Mouse (Mus musculus) kidney, postnatal 36 days (tissue): ENCODE measurements at regions not wholly inside any gene's neighbourhood (a gene's known extent, or its start where the extent isn't known, plus 50 kb on each side); places are given as distances from the start of the nearest gene placed in this dataset.
"Not testable (repeated sequence)": the region's sequence is repeated elsewhere in the genome, so short reads cannot be mapped to it uniquely, and the experiment has no call there.

ENCODE experiments used
- DNase-seq, 2 experiments: peaks; one replicate each; pipeline ENCODE4 v3.0.0; 2021 to 2022; ENCODE audit warnings: mixed read lengths in 2 of 2

DNA sequence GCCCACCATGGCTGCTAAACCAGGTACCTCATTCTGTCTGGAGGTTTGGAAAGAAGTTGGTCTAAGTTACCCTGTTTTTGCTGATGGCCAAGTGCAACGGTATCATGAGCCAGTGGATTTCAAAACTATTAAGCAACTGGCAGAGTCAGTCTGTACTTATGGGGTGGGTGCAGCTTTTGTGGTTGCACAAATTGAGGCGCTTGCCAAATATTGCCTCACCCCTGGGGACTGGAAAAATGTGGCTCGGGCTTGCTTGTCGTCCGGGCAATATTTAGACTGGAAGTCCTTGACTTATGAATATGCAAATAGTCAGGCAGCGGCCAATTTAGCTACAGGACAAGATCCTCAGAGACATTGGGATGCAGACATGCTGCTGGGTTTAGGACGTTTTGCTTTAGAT is 110.2 kb downstream of the Olfr164 start:
- DNase-seq: no peak

DNA sequence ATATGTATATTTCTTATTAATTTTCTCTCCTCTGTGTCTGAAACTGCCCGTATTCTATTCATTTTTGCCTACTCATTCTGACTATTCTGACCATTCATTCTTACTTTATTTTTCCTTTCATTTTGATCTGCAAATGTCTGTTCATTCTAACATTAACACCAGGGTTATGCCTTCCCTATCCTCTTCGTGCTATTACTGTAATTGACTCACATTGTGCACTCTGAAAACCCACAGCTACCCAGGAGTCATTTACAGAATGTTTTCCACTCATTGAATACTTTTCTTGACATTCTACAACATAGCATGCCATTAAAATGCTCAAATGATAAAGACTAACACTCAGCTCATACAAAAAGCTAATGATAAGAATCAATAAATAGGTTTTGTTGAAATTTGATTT is 112.9 kb downstream of the Olfr164 start:
- no peak for DNase-seq

DNA sequence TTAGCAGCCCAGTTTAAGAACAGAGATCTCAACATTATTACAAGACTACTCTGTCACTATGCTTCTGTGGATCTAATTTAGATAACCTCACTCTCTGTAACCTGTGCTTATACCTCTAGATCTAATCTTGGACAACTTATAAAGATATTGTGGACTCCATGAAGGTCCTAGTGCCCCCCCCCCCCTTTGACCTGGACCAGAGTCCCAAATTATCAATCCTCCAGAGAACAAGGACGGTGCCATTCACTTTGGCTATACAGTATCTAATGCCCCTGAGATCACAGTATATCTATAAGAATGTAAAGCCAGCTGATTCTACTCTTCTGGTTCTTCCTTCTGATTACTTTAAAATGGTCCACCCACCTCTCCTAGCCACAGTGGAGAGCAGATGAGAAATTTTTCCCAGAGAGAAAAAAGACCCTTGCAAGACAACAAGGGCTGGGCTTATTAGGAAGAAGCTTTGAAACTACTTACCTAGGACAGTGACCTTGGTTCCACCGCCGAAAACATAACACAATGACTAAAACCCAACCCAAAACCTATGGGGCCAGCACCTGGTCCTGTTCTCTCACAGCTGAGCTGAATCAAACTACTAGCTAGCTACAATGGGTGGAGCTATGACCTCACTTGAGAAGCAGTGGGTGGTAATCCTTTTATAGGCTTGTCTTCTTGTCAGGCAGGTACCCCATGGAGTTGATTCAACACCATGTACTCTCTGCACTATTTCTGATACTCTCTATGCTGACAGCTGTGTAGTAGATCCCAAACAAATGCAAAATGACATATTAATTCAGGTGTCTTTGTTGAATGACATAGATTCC is 113.9 kb downstream of the Olfr164 start:
- no peak for DNase-seq

DNA sequence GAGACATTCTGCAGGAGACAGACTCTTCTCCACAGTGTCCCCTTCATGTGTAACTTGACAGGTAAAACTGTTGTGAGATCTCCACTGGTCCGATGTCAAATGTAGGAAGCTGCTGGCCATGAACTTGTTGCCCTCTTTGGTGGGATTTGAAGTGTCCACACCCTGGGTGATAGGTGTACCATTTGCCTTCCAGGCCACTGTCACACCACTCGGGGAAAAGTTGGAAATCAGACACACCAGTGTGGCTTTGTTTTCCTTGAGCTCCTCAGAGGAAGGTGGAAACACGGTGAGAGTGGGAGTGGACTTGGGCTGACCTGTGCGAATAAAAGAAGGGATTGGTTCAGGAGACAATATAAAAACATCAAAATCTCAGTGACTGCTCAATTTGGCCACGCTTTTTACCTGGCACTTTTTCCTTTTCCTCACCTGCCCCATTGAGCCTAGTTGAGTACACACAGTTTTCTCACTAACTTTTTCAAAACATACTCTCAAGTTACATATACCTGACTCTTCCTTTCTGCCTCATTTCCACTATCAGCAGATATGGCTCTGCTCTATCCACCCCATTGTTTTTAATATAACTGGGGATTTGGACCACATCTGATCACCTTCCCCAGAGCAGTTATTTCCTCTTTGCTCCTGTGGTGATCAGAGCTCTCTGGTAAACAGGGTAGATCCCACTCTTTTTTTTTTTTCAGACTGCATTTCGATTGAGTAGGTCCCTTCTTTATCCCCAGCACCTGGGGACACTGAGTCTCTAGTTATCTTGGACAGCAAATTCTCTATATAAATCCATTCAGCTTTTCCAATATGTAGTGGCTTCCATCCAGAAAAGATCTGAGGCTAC is 115.1 kb downstream of the Olfr164 start:
- DNase-seq: no peak

DNA sequence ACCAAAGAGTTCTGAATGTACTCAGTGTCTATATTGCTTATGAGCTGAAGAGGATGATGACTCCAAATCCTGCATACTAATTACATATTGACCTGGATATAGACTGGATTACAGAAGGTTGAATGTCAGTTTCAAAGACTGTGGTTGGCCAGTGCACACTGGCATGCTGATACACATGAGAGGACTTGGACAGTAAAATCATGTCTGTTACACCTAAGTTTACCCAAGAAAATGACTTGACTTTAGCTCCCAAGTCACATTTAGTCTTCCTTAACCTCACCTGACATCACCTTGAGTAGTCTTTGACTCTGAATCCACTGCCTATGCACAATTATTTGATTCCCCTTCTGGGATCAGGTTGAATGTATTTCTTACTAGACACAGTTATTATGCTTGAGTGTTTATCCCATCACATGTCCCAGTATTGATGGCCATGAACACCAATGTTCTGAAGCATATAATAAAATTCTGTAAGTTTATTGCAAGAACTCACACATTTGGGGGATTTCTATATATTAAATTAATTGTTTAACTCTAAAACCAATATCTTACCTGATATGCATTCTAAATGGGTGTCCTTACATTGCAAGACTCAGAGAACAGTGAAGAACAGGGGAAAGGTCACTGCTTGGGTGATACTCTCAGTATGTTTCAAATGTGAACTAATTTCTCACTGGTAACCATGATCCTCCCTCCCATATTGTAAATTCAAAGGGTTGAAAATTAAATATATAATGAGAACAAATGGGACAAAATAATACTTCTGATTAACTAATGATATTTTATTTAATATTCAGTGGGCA is 116.0 kb downstream of the Olfr164 start:
- no peak for DNase-seq

DNA sequence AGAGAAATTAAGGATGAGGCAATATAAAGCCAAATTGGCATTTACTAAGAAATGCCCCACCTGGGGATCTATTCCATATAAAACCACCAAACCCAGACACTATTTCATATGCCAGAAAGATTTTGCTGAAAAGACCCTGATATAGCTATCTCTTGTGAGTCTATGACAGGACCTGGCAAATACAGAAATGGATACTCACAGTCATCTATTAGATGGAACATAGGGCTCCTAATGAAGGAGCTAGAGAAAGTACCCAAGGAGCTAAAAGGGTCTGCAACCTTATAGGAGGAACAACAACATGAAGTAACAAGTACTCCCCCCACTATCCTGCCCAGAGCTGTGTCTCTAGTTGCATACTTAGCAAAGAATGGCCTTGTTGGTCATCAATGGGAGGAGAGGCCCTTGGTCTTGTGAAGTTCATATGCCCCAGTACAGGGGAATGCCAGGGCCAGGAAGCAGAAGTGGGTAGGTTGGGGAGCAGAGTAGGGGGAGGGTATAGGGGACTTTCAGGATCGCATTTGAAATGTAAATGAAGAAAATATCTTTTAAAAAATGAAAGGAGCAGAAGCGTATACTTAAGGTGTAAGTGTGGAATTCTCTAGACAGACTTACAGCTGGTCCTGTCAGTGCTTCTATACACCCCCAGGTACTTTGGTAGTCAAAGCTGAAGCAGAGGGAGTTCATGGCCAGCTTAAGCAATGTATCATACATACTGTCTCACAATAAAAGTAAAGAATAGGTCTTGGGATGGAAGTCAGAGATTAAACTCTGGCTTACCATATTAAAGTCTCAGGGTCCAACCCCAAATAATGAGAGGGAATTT is 128.2 kb downstream of the Olfr164 start:
- DNase-seq: no peak

DNA sequence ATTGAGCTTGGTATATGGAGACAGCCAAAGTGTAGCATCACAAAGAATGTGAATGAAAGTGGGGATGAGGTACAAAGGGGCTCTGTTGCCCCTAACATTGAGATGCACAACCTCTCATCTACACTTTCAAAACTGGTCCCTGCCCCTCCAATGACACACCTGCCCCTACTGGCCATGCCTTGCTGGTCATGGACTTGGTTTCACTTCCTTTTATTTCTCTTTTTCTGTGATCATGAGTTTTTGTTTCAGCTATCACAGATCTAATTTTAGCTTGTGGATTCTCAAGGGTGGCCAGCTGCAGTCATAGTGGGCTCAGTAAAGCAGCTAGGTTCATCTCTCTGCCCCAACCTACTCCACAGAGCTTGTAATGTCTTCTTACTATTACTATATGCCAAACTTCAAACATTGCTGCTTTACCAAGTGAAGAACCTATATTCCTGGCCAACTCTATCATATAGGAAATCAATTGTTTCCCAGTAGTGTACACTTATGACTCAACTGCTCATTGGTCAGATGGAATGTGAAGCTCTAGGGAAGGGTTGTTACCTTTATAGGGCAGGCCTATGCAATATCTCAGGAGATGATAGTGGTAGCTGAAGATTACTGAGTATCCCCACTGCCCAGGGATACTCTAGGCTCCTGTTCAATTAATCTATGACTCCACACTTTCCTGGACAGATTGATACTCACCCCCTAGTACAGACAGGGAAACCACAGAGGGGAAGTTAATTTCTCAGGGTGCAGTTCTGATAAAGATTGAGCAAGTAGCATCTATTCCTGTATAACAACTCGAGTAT is 134.5 kb downstream of the Olfr164 start:
- no peak for DNase-seq

DNA sequence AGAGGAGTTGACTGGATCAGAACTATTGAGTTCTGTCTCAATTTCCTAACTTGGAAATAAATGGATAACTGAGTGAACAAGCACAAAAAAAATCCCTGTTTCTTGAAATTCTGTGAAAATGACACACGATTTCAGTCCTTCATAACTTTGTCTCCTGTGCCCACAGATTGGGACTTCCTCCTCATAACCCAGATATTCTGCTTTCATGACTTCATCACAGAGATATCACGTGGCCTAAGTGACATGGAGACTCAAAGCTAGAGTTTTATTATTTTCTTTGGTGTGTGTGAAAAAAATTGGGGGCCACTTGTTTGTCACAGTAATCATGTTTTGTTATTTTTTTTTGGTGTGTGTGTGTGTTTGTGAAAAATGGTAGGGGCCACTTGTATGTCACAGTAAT is 160.8 kb downstream of the Olfr164 start:
- no peak for DNase-seq

DNA sequence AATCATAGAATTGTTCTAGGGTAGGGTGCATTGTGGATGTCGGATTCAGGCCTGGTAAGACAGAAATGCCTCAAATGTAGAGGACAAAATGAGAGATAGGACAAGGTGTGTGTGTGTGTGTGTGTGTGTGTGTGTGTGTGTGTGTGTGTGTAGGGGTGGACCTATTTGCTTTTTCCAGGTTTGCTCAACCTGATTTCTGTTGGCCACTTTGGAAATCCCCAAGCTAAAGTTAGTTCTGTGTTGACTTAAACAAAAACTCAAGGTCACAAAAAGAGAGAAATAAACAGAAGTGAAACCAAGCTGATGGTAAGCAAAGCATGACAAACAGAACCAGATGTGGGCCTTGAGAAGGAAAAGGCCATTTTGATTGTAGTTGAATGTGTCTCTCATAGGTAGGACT is 161.4 kb downstream of the Olfr164 start:
- DNase-seq: not testable (repeated sequence)

DNA sequence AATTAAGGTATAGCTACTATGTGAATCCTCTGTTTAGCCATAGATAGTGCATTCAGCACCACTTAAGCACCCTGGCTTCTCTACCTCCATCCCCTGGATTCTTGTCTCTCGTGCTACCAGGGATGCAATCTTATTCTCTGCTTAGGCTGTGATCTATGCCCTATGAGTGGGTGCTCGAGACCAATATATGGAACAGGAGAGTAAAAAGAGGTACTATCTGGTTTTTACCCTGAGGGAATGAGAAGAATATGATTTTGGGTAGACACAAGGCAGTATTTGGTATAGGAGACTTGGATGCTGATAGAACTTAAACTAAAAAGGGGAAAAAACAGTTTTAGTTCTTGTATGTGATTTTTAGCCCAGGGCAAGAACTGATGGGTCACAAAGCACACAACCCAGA is 162.8 kb downstream of the Olfr164 start:
- no peak for DNase-seq

DNA sequence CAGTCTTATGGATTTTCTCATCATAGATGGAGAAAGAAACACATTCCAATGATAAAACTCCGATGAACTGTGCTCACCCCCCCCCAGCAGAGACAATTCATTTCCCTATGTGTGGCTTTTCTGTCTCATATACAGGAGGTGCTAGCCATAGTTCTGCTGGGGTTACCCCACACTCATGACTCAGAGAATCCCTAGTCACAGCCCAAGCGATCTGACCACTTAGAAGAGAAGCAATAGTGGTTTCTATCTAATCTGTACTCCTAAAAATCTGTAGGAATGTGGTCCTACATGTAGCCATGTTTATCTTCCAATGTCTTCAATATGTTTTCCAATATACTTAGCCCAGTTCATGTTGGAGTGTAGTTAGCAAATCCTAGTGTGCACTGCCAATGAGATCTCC is 163.3 kb downstream of the Olfr164 start:
- DNase-seq: no peak

DNA sequence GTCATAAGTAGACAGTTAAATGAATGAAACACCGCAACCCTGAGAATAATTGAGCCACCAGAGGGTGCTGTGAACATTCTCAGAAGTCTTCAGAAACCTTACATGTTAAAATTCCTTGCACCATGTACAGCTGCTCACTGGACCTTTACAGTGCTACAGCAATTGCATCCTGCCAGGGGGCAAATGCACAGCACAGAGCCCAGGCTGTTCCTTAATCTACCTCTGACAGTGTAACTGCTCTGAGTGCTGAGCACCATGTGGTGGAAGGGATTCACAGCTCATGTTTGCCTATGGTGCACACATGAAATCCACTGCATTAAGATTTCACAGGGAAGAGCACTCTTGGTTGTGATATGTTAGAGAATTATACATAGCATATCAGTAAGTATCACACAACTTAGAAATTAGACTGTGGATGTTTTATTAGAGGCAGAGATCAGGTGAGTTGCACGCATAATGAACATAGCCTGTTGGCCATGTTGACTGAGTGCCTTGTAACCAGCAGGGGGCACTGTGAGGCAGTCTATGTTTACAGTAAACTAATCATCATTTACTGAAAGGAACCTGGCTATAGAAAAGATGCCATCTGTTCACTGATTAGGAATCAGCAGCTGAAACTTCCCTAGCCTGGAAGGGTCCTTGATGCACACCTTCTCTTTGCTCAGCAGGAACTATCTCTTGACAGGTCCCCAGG is 167.4 kb downstream of the Olfr164 start:
- DNase-seq: peak in 1 of 2 experiments; percentile 37
